Mouse (Mus musculus) embryonic fibroblast, embryonic 13.5 days (primary cell): ENCODE measurements at regions not wholly inside any gene's neighbourhood (a gene's known extent, or its start where the extent isn't known, plus 50 kb on each side); places are given as distances from the start of the nearest gene placed in this dataset.

Experiments used
- CTCF ChIP-seq: IDR thresholded peaks from 2 replicates; pipeline ENCODE4 v1.5.1; 2011; ENCODE audit warnings: mild to moderate bottlenecking, control low read depth, low read length, moderate library complexity, borderline replicate concordance; ENCODE audit not compliant: insufficient read depth
- POLR2A ChIP-seq: IDR thresholded peaks from 2 replicates; pipeline ENCODE4 v1.6.1; 2011; ENCODE audit warnings: low read depth, mild to moderate bottlenecking, control low read depth, low read length, moderate library complexity

DNA sequence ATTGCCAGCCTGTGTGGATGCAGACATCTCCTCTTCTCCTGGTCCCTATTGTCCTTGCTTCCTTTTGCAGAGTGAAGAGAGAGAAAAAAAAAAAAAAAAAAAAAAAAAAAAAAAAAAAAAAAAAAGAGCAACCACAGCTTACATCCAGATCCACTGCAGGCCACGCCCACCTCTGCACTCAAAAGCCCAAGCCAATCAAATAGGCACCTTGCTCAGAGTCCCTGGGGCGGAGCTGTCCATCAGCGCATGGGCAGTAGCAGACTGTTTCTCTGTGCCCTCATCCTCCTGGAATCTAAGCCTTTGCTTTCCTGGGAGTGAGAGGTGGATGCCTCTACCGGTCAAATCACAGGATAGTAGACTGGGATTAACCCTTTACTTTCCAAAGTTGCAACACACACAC lies 342.2 kb downstream of the Gm9195 start:
- TF ChIP-seq POLR2A (no peak), CTCF (no peak)
